Mouse (Mus musculus) lung, embryonic 16.5 days (tissue): ENCODE results near the gene Clip2. TPM values are rescaled to one million over a fixed set of nuclear protein-coding genes. Genes with fewer than 3 reads are reported as not detected.

Source experiments
- ATAC-seq: fragments of 200-750 bp; cut with Nextera tagmentation; 2 replicates; pipeline ENCODE4 v1.8.0; 2017; ENCODE audit warnings: low read depth, mild to moderate bottlenecking, moderate library complexity
- H3K27ac ChIP-seq: fragments of 300-500 bp; sonication (generic); 2 replicates; pipeline ENCODE4 v1.5.1; 2014; ENCODE audit warnings: mild to moderate bottlenecking, control low read depth, low read length
- H3K27me3 ChIP-seq: fragments of 300-500 bp; sonication (generic); 2 replicates; pipeline ENCODE4 v1.6.1; 2014; ENCODE audit warnings: low read depth, low read length, mixed read lengths; ENCODE audit not compliant: control insufficient read depth, insufficient read depth
- H3K36me3 ChIP-seq: fragments of 300-500 bp; sonication (generic); 2 replicates; pipeline ENCODE4 v1.6.1; 2014; ENCODE audit warnings: low read length; ENCODE audit not compliant: control insufficient read depth, insufficient read depth
- H3K4me1 ChIP-seq: fragments of 300-500 bp; sonication (generic); replicated peaks from 2 replicates; pipeline ENCODE4 v1.6.1; 2014; ENCODE audit warnings: low read length, mixed read lengths; ENCODE audit not compliant: control insufficient read depth, insufficient read depth
- H3K4me2 ChIP-seq: fragments of 300-500 bp; sonication (generic); 2 replicates; pipeline ENCODE4 v1.6.1; 2014; ENCODE audit warnings: low read depth, low read length, control low read depth
- H3K4me3 ChIP-seq: fragments of 300-500 bp; sonication (generic); 2 replicates; pipeline ENCODE4 v1.5.1; 2014; ENCODE audit warnings: mild to moderate bottlenecking, low read length, control low read depth
- H3K9ac ChIP-seq: fragments of 300-500 bp; sonication (generic); 2 replicates; pipeline ENCODE4 v1.6.1; 2014; ENCODE audit warnings: low read length, control low read depth
- H3K9me3 ChIP-seq: fragments of 300-500 bp; sonication (generic); 2 replicates; pipeline ENCODE4 v1.6.1; 2016; ENCODE audit warnings: low read length; ENCODE audit not compliant: control insufficient read depth
- WGBS: fragments of 180-500 bp; shearing (Covaris S2); extraction: QIAGEN DNeasy Blood & Tissue Kit; methylation state at CpG from one replicate; pipeline ENCODE4 v1.1.7; 2014; 5-methylcytosine and 5-hydroxymethylcytosine counted together
- polyA plus RNA-seq: library from polyadenylated mRNA; unstranded; fragments of >200 nt; fragmentation: Nextera tagmentation; extraction: Ambion mirVana; gene quantifications from 2 replicates; pipeline ENCODE4 v1.2.1, GENCODE M21; 2015

The Clip2 gene
- polyA plus RNA-seq, 1 experiment from 2014 or later = 4.7 TPM

DNA sequence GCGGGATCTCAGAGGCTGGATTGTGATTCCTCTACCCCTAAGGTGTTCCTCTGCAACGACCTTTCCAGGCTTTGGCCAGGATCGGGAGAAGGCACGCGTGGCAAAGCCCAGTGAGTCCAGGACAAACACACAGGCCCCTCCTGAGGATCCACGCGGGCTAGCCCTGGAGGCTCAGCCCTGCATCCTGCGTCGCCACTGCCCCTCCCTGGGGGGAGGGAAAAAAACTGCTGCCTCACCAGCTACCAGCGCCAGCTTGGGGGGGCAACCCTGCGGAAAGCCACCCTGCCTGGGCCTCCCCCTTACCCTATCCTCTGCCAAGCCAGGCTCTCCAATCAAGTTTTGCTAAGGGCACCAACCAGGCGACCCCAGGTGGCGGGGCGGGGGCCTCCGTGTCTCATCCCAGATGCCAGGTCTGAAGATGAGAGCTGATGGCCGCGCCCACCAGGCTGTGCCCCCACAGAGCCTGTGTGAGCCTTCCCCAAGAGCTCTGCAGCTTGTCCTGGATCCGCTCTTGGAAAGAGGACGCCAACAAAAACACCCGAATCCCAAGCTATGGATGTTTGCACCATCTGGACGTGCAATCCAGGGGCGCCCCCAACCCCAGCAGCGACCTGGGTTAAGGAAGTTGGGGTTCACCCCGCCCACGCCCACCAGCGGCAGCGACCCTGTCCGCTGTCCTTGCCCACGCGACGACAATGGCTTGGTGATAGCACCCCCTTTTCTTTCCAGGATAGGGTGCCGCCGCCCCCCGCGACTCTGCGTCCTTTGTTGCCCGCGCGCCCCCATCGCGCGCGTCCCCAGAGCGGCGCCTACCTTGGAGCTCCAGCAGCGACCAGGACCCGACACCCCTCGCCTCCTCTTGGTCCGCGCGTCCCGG lies 763 bp downstream of the Clip2 start:
- H3K4me1 ChIP-seq = peaks cover 41% of the 10 kb centered on the region
- 1% methylated on average over 52 of the region's 52 CpGs for WGBS

GRCm38 (mm10) chr5:134550836-134551232 lies 1.4 kb downstream of the Clip2 start:
- Histone ChIP-seq H3K9ac (peak overlapping the region; percentile 92), H3K27me3 (no peaks in the 10 kb centered on the region), H3K4me3 (peak overlapping the region; percentile 84), H3K9me3 (no peaks in the 10 kb centered on the region), H3K27ac (peak overlapping the region; percentile 95), H3K36me3 (no peaks in the 10 kb centered on the region), H3K4me1 (peaks cover 38% of the 10 kb centered on the region), H3K4me2 (peak overlapping the region; percentile 86)
- no peak for ATAC-seq
- 8% methylated on average over 6 of the region's 6 CpGs for WGBS

More for the DNA sequence above, 763 bp downstream of the Clip2 start:
- Histone ChIP-seq H3K27ac (peak overlapping the region; percentile 95), H3K4me2 (peak overlapping the region; percentile 86), H3K27me3 (no peaks in the 10 kb centered on the region), H3K9ac (peak overlapping the region; percentile 92), H3K9me3 (no peaks in the 10 kb centered on the region), H3K36me3 (no peaks in the 10 kb centered on the region), H3K4me3 (peak overlapping the region; percentile 84)
- ATAC-seq = peak; percentile 6

GRCm38 (mm10) chr5:134549640-134550168 lies 2.5 kb downstream of the Clip2 start:
- no peaks in the 10 kb centered on the region for H3K9me3 ChIP-seq
- H3K36me3 ChIP-seq = no peaks in the 10 kb centered on the region
- H3K27me3 ChIP-seq = no peaks in the 10 kb centered on the region
- peak overlapping the region; percentile 86; the same call in 1 of the 2 replicates for H3K4me2 ChIP-seq
- no peak overlapping the region for H3K27ac ChIP-seq
- WGBS = 80% methylated on average over 3 of the region's 3 CpGs
- no peak overlapping the region for H3K4me3 ChIP-seq
- H3K9ac ChIP-seq = no peak overlapping the region
- no peak for ATAC-seq
- peaks cover 29% of the 10 kb centered on the region for H3K4me1 ChIP-seq

DNA sequence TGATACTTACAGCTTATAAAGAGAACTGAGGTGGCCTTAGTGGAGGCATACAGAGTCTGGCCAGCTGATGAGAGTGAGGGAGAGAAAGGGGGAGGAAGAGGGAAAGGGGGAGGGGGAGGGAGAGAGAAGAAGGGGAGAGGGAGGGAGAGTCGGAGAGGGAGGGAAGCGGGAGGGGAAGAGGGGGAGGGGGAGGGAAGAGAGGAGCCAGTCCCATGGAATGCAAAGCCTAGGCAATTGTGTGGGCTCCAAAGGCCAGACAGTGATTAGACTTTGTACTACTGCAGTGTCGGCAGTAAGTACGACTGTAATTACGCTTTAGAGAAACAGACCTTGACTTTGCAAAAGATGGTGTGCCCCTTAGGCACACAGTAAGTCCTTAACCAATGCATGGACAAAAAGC lies 3.9 kb downstream of the Clip2 start:
- H3K4me1 ChIP-seq = peaks cover 33% of the 10 kb centered on the region
- H3K9ac ChIP-seq = no peak overlapping the region
- no peak overlapping the region for H3K27ac ChIP-seq
- no peak overlapping the region for H3K4me3 ChIP-seq
- no peaks in the 10 kb centered on the region for H3K36me3 ChIP-seq
- H3K4me2 ChIP-seq = no peak overlapping the region
- no peaks in the 10 kb centered on the region for H3K27me3 ChIP-seq
- no peaks in the 10 kb centered on the region for H3K9me3 ChIP-seq
- ATAC-seq = no peak
- WGBS = 45% methylated on average over 5 of the region's 5 CpGs

- no peak overlapping the region for H3K27ac ChIP-seq
- no peaks in the 10 kb centered on the region for H3K36me3 ChIP-seq
- H3K27me3 ChIP-seq = no peaks in the 10 kb centered on the region
- no peaks in the 10 kb centered on the region for H3K9me3 ChIP-seq
- no peak for ATAC-seq
- no peak overlapping the region for H3K4me3 ChIP-seq
- peaks cover 34% of the 10 kb centered on the region for H3K4me1 ChIP-seq
- WGBS = 83% methylated on average over 7 of the region's 7 CpGs
- H3K4me2 ChIP-seq = no peak overlapping the region
- H3K9ac ChIP-seq = no peak overlapping the region
Measured at GRCm38 (mm10) chr5:134546790-134547189, 5.4 kb downstream of the Clip2 start.

DNA sequence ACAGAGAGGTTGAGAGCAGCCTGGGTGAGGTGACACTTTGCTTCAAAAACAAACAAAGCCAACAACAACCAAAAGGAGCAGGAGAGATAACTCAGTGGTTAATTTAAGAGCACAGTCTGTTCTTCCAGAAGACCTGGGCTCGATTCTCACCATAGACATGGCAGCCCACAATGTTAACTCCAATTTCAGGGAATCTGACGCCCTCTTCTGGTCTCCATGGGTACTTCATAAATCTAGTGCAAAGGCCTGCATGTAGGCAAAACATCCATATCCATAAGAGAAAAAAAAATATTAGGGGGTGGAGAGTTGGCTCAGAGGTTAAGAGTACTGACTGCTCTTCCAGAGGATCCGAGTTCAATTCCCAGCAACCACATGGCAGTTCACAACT lies 7.0 kb downstream of the Clip2 start:
- Histone ChIP-seq H3K27ac (no peak overlapping the region), H3K36me3 (no peaks in the 10 kb centered on the region), H3K4me3 (no peak overlapping the region), H3K4me1 (peaks cover 36% of the 10 kb centered on the region), H3K4me2 (no peak overlapping the region), H3K9ac (no peak overlapping the region), H3K27me3 (no peaks in the 10 kb centered on the region), H3K9me3 (no peaks in the 10 kb centered on the region)
- ATAC-seq = no peak
- 47% methylated on average over 3 of the region's 3 CpGs for WGBS

DNA sequence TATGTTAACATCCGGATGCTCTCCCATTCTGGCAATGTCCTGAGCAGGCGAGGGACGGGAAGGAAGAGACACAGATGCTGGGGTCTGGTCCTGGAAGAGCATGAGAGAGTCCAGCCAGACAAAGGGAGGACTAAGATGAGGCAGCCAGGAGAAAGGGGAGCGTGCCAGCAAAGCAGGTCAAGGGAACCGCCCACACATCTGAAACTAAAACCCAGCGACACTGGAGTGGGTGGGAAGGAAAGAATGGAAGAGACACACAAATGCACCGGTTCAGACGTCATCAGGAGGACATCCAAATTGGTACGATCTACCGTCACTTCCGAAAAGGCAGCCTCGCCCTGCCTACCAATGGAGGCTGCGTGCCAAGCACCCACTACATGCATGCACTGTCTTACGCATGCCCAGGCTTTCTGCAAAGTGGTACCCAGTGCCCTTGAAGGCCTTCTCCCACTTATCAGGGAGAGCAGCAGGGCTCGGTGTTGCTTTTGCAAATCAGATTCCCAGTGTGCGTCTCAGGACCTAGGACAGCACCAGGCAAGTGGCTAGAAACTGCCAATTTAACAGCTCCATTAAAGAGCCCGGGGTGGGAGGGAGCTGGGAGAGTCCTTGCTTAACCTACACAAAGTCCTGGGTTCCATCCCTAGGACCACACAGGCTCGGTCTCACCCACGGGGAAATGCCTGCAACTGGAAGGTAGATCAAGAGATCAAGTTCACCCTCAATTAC lies 7.6 kb downstream of the Clip2 start:
- H3K9ac ChIP-seq = no peak overlapping the region
- no peak overlapping the region for H3K27ac ChIP-seq
- peaks cover 38% of the 10 kb centered on the region for H3K4me1 ChIP-seq
- no peaks in the 10 kb centered on the region for H3K36me3 ChIP-seq
- WGBS = 64% methylated on average over 19 of the region's 19 CpGs
- H3K4me2 ChIP-seq = no peak overlapping the region
- H3K27me3 ChIP-seq = no peaks in the 10 kb centered on the region
- no peak overlapping the region for H3K4me3 ChIP-seq
- ATAC-seq = no peak
- no peaks in the 10 kb centered on the region for H3K9me3 ChIP-seq

DNA sequence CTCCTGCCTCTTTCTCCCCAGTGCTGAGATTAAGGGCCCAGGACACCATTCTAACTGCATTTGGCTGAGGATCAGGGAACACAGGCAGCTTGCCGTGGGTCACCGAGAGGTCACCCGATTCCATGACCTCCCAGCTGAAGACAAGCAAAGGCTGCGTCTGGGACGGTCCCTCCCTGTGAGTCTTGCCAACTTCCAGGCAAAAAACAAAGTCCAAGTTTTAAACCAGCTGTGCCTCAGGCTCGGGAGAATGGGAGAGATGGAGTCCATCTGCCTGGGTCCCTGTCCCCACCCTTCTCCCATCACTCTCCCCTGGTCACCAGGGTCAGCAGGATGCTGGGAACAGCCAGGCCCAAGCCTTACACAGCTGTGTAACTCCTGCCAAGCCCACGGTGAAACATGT lies 10.6 kb downstream of the Clip2 start:
- WGBS = 21% methylated on average over 7 of the region's 7 CpGs
- Histone ChIP-seq H3K27me3 (no peaks in the 10 kb centered on the region), H3K4me3 (no peak overlapping the region), H3K36me3 (peaks cover 3% of the 10 kb centered on the region; the same call in 1 of the 2 replicates), H3K9me3 (no peaks in the 10 kb centered on the region), H3K4me1 (peaks cover 36% of the 10 kb centered on the region), H3K4me2 (no peak overlapping the region), H3K27ac (peak overlapping the region; percentile 88), H3K9ac (no peak overlapping the region)
- peak; percentile 86 for ATAC-seq

GRCm38 (mm10) chr5:134540881-134541280 lies 11.4 kb downstream of the Clip2 start:
- 0 out of 2 replicates have a peak overlapping the region, but pooled peaks have one; percentile 12 for H3K9ac ChIP-seq
- ATAC-seq = no peak

More at GRCm38 (mm10) chr5:134540881-134541280, 11.4 kb downstream of the Clip2 start:
- Histone ChIP-seq H3K36me3 (peaks cover 3% of the 10 kb centered on the region; the same call in 1 of the 2 replicates), H3K4me1 (peaks cover 36% of the 10 kb centered on the region), H3K4me2 (no peak overlapping the region), H3K9me3 (no peaks in the 10 kb centered on the region), H3K27me3 (no peaks in the 10 kb centered on the region), H3K27ac (peak overlapping the region; percentile 88), H3K4me3 (no peak overlapping the region)
- WGBS = 60% methylated on average over 6 of the region's 6 CpGs
